Mouse (Mus musculus) forebrain, embryonic 12.5 days (tissue): ENCODE results near the gene Zmym1. TPM values are rescaled to one million over a fixed set of nuclear protein-coding genes. Genes with fewer than 3 reads are reported as not detected.

Source experiments
- polyA plus RNA-seq: library from polyadenylated mRNA; unstranded; fragments of >200 nt; fragmentation: Nextera tagmentation; extraction: Ambion mirVana; gene quantifications from 2 replicates; pipeline ENCODE4 v1.2.1, GENCODE M21; 2016

The Zmym1 gene
- polyA plus RNA-seq, 1 experiment from 2014 or later = 29.7 TPM

Other genes with a start within 250 kb of the Zmym1 start
- gene Zmym4, start 93.0 kb downstream of the Zmym1 start, polyA plus RNA-seq = 43.4 and 48.1 TPM in 2 replicates
- gene Sfpq, start 39.8 kb downstream of the Zmym1 start, polyA plus RNA-seq = 174 and 187 TPM in 2 replicates
- gene Zmym6, start 16.2 kb upstream of the Zmym1 start, polyA plus RNA-seq = 35.3 and 36.6 TPM in 2 replicates
- 15.5 and 17.5 TPM in 2 replicates for gene Tmem35b, start 62.5 kb upstream of the Zmym1 start, polyA plus RNA-seq
- 5.7 and 5.8 TPM in 2 replicates for gene Dlgap3, start 108.1 kb upstream of the Zmym1 start, polyA plus RNA-seq
- 44.2 and 46.6 TPM in 2 replicates for gene Smim12, start 182.6 kb upstream of the Zmym1 start, polyA plus RNA-seq